Mouse (Mus musculus) forebrain, postnatal 0 days (tissue): ENCODE results near the gene Bcan. TPM values are rescaled to one million over a fixed set of nuclear protein-coding genes. Genes with fewer than 3 reads are reported as not detected.
A peak's percentile ranks its signal among the peaks of the same experiment; 100 is the strongest.

Experiments used
- ATAC-seq: fragments of 200-750 bp; cut with Nextera tagmentation; 2 replicates; pipeline ENCODE4 v1.8.0; 2017; ENCODE audit warnings: mild to moderate bottlenecking, moderate library complexity
- DNase-seq: peaks from one replicate; pipeline ENCODE4 v3.0.0-alpha.2; 2015
- H3K27ac ChIP-seq: fragments of 300-500 bp; sonication (generic); 2 replicates; pipeline ENCODE4 v1.5.1; 2014; ENCODE audit warnings: low read depth, mild to moderate bottlenecking, antibody characterized with exemption, low read length, moderate library complexity, mixed read lengths
- H3K27me3 ChIP-seq: fragments of 300-500 bp; sonication (generic); 2 replicates; pipeline ENCODE4 v1.6.1; 2014; ENCODE audit warnings: mild to moderate bottlenecking, low read length, mixed read lengths; ENCODE audit not compliant: insufficient read depth
- H3K36me3 ChIP-seq: fragments of 300-500 bp; sonication (generic); 2 replicates; pipeline ENCODE4 v1.6.1; 2014; ENCODE audit warnings: mild to moderate bottlenecking, moderate library complexity; ENCODE audit not compliant: insufficient read depth
- H3K4me1 ChIP-seq: fragments of 300-500 bp; sonication (generic); 2 replicates; pipeline ENCODE4 v1.6.1; 2014; ENCODE audit warnings: antibody characterized with exemption; ENCODE audit not compliant: insufficient read depth
- H3K4me2 ChIP-seq: fragments of 300-500 bp; sonication (generic); 2 replicates; pipeline ENCODE4 v1.6.1; 2014; ENCODE audit warnings: low read depth, mild to moderate bottlenecking, moderate library complexity
- H3K4me3 ChIP-seq: fragments of 300-500 bp; sonication (generic); 2 replicates; pipeline ENCODE4 v1.5.1; 2014; ENCODE audit warnings: low read depth, low read length, mixed read lengths
- H3K9ac ChIP-seq: fragments of 300-500 bp; sonication (generic); 2 replicates; pipeline ENCODE4 v1.6.1; 2014; ENCODE audit warnings: mild to moderate bottlenecking
- H3K9me3 ChIP-seq: fragments of 300-500 bp; sonication (generic); 2 replicates; pipeline ENCODE4 v1.6.1; 2016; ENCODE audit warnings: low read length
- CTCF ChIP-seq: sonication (generic); IDR thresholded peaks from 2 replicates; pipeline ENCODE4 v1.5.1; 2016; ENCODE audit warnings: antibody characterized with exemption, control low read depth, low read depth
- WGBS: fragments of 180-500 bp; shearing (Covaris S2); extraction: QIAGEN DNeasy Blood & Tissue Kit; methylation state at CpG from one replicate; pipeline ENCODE4 v1.1.7; 2014; 5-methylcytosine and 5-hydroxymethylcytosine counted together
- polyA plus RNA-seq: library from polyadenylated mRNA; unstranded; fragments of >200 nt; fragmentation: Nextera tagmentation; extraction: Ambion mirVana; gene quantifications from 2 replicates; pipeline ENCODE4 v1.2.1, GENCODE M21; 2015
- total RNA-seq: library from RNA; depleted of rRNA; stranded (reverse); fragments of >200 nt; gene quantifications from 2 replicates; pipeline ENCODE4 v1.2.3, GENCODE M21; 2014

Bcan gene
- total and polyA plus RNA-seq, 2 experiments from 2014 or later, result 133 to 146 TPM

GRCm38 (mm10) chr3:88027434-88028186 lies 27.6 kb upstream of the Bcan start, which contains the start of gene Hapln2:
Hapln2 (minus strand) TSS chr3:88027583.
- ATAC-seq (no peak), DNase-seq (no peak)
- Histone ChIP-seq H3K4me3 (no peak within 1 kb of the TSS), H3K36me3 (no peaks in the 10 kb centered on the region), H3K9me3 (no peaks in the 10 kb centered on the region), H3K4me1 (peaks cover 4% of the 10 kb centered on the region; the same call in 1 of the 2 replicates), H3K27me3 (peaks cover 30% of the 10 kb centered on the region), H3K9ac (no peak within 1 kb of the TSS), H3K4me2 (no peak within 1 kb of the TSS), H3K27ac (no peak within 1 kb of the TSS)
- TF ChIP-seq CTCF, result peak; percentile 45
- 43% methylated on average over 5 of the region's 5 CpGs for WGBS

GRCm38 (mm10) chr3:88026823-88027222 lies 26.8 kb upstream of the Bcan start:
- no peaks in the 10 kb centered on the region for H3K9me3 ChIP-seq
- DNase-seq, result no peak
- no peak overlapping the region for H3K4me2 ChIP-seq
- H3K4me1 ChIP-seq, result peaks cover 4% of the 10 kb centered on the region; the same call in 1 of the 2 replicates
- H3K4me3 ChIP-seq, result no peak overlapping the region
- TF ChIP-seq CTCF, result no peak
- no peak overlapping the region for H3K27ac ChIP-seq
- no peak for ATAC-seq
- H3K27me3 ChIP-seq, result peaks cover 36% of the 10 kb centered on the region
- WGBS, result 57% methylated on average over 7 of the region's 7 CpGs
- no peak overlapping the region for H3K9ac ChIP-seq
- H3K36me3 ChIP-seq, result no peaks in the 10 kb centered on the region

DNA sequence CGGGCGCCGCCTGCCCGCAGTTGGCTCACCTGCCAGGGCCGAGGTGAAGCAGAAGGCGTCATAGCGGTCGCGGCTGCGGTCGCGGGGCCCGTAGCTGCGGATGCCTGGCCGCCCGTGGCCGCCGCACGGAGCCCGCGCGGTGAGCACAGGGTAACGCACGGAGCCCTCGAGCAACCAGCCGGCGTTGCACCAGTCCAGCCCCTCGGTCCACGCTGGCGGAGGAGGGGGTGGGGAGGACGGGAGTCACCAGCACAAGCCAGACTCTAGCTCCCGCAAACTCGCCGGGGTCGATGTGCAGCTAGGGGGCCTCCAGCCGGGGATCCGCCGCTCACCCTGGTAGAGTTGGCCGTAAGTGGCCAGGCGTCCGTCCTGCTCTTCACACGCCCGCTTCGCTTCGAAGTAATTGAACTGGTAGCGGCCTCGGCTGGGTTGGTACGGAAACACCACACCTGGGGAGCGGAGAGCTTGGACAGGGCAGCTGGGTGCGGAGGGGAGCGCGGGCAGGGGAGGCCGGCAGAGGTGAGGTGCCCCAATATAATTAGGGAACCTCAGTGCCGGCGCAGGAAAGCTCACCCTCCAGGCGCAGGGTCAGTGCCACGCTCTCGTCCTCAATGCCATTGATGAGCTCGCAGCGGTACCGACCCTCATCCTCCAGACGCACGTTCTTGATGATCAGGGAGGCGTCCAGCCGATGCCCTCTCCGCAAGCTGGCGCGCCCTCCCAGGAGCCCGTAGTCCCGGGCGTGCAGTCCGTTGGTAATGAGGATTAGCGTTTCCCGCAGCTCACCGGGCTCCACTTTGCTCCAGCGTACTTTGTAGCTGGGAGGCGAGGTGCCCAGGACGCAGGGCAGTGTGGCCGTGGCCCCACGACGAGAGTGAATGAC lies 23.4 kb upstream of the Bcan start:
- Histone ChIP-seq H3K9ac (peak overlapping the region; percentile 48), H3K9me3 (no peaks in the 10 kb centered on the region), H3K36me3 (no peaks in the 10 kb centered on the region), H3K27ac (no peak overlapping the region), H3K4me3 (peak overlapping the region; percentile 56), H3K4me2 (peak overlapping the region; percentile 94), H3K27me3 (peaks cover 57% of the 10 kb centered on the region), H3K4me1 (peaks cover 4% of the 10 kb centered on the region; the same call in 1 of the 2 replicates)
- ATAC-seq (peak; percentile 83), DNase-seq (peak; percentile 14)
- WGBS, result under 1% methylated on average over 81 of the region's 81 CpGs
- TF ChIP-seq CTCF, result peak; percentile 24

GRCm38 (mm10) chr3:88022322-88023191 lies 22.5 kb upstream of the Bcan start:
- Histone ChIP-seq H3K27me3 (peaks cover 57% of the 10 kb centered on the region), H3K9me3 (no peaks in the 10 kb centered on the region), H3K4me2 (peak overlapping the region; percentile 94), H3K36me3 (no peaks in the 10 kb centered on the region), H3K27ac (no peak overlapping the region), H3K9ac (peak overlapping the region; percentile 48), H3K4me1 (peaks cover 4% of the 10 kb centered on the region; the same call in 1 of the 2 replicates), H3K4me3 (peak overlapping the region; percentile 56)
- peak; percentile 65 for DNase-seq
- TF ChIP-seq CTCF, result no peak
- peak; percentile 82 for ATAC-seq
- WGBS, result 3% methylated on average over 66 of the region's 66 CpGs

GRCm38 (mm10) chr3:88010634-88011265 lies 10.7 kb upstream of the Bcan start:
- Histone ChIP-seq H3K27ac (no peak overlapping the region), H3K4me2 (no peak overlapping the region), H3K36me3 (no peaks in the 10 kb centered on the region), H3K9me3 (no peaks in the 10 kb centered on the region), H3K9ac (no peak overlapping the region), H3K4me1 (no peaks in the 10 kb centered on the region), H3K27me3 (no peaks in the 10 kb centered on the region), H3K4me3 (no peak overlapping the region)
- WGBS, result 10% methylated on average over 6 of the region's 6 CpGs
- DNase-seq (no peak), ATAC-seq (no peak)
- TF ChIP-seq CTCF, result peak; percentile 50
